Mouse (Mus musculus): ENCODE measurements around the gene Rbsn.
A peak's percentile ranks its signal among the peaks of the same experiment; 100 is the strongest.

Rbsn gene

DNA sequence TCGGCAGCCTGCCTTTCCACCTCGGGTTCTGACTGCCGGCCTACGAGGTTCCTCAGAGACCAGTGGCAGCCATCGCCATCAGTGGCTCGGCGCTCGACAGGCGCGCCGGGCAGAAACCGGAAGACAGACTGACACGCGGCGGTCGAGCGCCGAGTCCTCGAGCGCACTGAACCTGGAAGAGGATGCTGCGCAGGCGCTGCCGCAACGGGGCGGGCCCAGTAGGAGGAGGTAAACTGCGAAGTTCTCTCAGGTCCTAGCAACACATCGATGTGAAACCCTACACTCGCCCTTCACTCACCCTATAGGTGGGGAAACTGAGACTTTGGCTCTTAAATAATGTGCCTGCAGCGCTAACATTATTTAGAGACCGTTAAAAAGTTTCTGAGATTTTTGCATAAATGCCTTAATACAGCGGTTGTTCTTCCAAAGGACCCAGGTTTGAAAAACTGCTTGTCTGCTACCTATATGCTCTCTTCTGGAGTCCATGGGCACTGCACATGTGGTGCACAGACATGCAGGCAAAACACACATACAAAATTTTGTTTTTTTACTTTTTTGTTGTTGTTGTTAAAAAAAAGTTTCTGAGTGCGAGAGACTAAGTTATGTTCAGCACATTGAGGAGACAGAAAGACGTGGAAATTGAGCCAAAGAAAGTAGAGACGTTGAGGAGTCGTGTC, at the start of gene Rbsn:
Gene Rbsn (minus strand): TSS at position 153 of the 677 bp plus-strand sequence.
- peak; percentile 92 to 93 for DNase-seq

DNA sequence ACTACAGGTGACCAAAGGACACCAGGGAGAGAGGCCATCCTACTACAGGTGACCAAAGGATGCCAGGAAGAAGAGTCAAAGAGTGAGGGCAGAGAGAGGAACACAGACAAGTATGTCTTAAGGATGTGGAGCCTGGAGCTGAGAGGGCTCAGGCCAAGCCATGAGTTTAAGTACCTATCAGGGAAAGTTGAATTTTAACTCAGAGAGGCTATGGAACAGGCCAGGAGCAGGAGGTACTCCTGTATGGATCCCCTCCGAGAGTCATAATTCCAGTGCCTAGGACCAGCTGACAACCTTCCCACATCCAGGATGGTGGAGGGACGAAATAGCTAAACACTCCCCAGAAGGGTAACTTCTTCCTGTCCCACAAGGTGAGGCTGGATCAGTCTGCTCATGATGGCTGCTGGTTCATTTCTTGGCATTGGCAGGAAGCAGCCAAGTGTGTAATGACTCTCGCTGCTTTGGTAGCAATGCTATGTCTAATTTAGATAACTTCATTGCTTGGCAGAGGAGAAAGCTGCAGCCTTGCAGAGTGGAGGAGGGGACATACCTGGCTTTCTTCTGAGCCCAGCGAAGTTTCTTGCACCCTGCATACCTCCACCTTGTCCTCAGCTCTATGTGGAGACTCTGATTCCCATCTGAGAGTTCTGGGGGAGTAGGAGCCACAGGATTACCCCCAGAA, 46.6 kb upstream of the Rbsn start:
- DNase-seq: no peak

DNA sequence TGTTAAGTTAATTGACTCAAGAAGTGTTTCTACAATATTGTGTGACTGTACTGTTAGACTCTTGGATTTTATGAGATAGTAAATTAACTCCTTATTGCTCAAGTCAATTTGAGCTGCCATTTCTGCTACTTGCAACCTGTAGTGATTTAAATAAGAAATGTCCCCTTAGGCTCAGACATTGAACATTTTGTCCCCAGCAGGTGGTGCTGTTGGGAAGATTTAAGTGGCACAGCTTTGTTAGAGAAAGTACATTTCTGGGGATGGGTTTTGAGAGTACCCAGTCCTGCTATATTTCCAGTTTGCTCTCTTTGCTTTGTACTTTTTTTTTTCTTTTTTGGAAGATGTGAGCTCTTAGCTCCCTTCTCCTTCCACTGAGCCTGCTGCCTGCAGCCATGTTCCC, 40.6 kb upstream of the Rbsn start:
- no peak for DNase-seq

DNA sequence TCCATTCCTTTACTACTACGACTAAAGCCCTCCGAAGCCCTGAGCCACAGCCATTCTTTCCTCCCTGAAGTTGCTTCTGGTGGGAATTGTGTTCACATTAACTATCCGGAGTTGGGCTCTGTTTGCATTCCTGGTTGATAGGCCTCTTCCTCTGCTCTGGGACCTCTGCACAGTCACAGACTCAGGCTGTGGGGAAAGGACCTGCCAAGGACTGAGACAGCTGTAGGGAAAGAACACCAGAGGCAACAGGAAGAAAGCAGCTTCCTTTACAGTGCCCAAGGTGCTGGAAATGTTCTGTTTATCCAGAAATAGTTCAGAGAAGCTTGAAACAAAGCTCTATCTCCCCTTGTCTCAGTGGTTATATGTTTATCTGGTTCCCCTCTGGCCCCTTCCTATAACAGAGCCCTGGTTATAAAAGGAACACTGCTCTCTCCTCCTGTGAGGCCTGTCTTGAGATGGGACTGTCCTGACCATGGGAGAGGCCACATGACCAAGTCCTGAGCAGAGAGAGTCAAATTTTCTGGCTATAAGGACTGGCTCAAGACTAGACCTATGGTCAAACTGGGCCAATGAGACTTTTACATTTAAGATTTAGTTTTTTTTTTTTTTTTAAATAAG, 38.6 kb upstream of the Rbsn start:
- DNase-seq: no peak

DNA sequence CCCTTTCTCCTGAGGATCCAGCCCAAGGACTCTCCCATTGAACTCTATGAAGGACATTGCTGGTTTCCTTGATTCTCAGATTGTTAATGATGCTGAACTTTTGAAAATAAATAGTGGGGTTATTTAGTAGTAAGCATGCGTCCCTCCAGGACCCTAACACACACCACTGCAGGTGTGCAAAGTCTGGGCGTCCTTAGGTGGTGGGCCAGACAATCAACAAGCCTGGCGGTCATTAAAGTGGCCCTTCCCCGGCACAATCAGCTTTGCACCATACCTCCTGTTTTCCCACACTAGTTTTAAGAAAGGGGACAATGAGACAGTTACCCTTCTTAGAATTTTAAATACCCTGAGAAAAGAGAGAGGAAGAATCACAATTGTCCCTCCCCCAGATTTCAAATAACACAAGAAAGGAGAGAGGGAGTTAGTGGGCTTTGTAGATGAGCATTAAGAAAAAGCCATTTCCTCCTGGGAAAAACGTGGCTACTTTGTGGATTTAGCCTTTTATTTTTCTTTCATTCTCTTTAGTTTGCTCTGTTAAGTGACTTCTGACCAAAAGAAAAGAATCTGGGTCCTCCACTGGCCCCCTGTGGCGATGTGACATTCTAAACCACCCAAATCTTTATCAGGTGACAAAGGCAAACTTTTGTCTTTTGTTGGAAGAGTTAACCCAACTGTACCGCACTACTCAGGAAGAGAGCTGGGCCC, 32.6 kb upstream of the Rbsn start:
- no peak for DNase-seq

DNA sequence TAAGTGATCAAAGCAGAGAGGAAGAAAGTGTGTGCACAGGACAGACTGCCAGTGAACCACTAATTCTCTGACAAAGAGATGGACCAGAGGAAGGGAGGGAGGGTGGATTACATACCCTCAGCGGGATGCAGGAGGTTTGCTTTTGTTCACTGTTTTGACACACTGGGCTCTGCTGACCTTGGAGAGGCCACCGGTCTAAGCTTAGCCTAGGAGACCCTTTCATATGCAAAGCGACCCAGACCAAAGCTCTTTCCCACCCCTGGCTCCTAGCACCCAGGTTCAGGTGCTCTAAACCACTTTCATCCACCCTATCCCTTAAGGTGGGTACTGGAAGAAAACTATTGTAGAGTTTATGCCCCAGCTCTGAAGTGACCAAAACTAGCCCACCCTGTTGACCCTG, 31.6 kb upstream of the Rbsn start:
- DNase-seq: no peak

DNA sequence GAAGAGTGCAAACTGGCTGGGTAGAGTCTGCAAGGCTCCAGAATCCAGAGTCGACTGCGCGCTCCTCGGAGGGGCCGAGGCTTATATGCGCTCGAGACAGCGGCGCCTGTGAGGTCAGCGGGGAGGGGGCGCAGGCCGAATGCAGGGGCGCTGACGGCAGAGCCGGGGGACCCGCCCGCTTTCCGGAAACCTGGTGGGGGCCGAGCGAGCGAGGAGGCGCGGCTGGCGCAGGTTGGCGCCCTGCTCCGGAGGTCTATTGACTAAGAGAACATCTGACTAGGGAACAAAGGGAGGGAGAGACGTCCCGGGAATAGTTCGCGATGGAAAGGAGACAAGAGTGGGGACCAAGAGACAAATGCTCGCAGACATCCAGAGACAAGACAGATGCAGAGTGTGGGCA, 29.9 kb upstream of the Rbsn start, which contains the start of gene Trh:
Gene Trh (minus strand): TSS at position 60 of the 400 bp plus-strand sequence.
- no peak for DNase-seq

DNA sequence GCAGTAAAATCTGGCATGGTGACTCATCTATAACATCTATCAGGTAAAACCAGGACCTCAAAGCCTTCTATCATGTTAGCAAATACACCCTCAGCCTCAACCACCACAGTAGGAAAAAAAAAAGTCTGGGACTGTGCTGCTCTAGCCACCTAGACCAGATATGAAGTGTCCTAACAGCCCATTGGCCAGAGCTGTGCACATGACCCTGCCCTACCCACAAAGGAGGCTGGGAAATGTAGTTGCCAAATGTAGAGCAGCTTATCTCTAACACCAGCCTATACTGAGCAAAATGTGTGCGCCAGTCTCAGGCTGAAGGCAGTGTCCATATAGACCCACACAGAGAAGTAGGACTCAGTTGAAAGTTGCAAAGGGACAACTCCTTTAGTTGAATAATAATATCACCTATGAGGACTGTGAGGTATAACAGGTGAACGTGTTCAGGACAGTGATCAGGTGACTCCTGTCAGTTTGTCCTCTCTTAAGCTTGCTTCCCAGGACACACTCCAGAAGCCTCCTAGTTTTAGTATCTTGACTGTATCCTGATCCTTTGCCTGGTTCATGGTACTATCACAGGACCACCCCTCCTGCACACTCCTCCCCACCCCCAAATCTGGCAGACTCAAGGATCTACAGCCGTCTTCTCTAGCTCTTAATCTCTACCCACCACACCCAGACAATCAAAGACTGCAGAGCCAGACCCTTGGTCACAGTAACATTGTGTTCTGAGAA, 26.6 kb upstream of the Rbsn start:
- DNase-seq: peak; percentile 27 to 38

DNA sequence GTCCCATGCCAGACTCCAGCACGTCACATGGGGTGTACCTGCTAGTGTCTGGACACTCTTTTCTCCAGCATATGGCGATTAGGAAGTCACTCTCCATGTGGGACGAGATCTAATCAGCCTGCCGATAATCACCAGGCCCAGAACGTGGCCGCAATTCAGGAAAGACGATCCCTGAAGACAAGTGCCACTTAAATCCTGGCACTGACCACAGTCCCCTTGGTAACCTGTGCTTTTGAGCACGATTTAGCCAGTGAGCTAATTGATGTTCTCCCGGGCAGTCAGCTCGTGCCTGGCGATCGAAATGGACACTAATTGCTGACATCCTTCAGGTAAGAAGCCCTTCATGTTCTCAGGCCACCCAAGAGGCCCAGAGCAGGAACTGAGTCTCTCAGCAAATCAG, 20.3 kb upstream of the Rbsn start:
- DNase-seq: no peak

DNA sequence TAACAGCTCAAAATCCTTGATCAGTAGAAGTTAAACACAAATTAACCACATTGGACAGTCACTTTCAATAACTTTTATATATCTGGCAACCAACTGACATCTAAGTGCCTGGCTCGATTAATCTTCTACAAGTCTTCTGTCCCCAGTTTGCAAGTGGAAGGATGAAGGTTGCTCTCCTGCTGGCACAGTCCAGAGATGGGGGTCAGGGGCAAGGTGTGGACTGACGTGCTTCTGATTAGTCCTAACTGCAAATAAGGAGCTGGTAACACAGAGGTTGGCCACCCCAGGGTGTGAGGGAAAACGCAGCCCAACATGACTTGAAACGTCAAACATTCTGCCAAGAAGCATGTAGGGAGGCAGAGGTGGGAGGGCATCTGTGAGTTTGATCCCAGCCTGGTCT, 17.0 kb upstream of the Rbsn start:
- no peak for DNase-seq

DNA sequence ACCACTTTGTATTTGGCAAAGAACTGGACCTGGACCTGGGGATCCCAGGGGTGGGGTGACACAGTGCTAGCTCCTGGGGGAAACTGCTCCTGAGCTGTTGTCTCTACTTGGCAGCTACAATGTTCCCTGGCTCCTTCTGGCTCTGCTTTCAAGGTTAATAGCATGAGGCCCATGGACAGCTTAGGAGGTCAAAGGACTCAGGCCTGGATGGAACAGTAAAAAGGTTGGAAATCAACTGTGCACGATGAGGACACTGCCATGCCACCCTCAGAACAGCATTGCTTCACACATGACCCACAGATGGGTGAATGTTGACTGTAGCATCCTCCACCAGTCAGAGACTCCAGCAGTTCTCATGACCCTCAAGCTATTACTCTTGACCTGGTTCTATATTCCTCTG, 16.6 kb upstream of the Rbsn start:
- DNase-seq: no peak

DNA sequence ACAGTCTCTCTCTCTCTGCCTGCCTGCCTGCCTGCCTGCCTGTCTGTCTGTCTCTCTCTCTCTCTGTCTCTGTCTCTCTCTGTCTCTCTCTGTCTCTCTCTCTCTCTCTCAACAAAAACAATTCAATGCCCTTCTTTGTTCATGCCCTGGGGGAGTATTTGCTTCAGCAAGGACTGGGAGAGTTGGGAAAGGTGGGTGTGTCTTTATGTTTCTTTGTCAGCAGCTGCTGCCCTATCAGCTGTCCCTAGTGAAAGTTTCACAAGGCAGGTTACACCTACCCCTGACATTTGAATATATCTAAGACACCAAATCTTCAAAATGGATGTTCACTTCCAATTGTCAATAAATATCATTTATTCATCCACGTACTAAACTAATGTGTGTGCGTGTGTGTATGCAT, 14.9 kb upstream of the Rbsn start:
- DNase-seq: no peak

DNA sequence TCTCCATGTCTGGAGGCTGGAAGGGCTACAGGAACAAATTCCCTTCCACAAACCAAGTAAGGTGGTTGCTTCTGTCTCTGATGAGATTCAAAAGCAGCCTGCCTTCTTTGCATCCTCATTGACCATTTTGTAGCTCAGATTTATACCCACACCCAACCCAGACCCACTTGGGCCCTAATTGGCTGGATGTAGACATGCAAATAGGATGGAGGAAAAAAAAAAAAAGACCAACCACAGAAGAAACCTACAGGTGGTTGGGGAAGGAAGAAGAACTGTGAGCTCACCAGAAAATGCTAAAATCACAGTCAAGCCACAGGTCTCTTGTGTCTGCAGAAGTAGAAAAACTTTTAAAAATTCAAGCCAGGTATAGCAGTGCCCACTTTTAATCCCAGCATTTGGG, 14.4 kb upstream of the Rbsn start:
- no peak for DNase-seq

DNA sequence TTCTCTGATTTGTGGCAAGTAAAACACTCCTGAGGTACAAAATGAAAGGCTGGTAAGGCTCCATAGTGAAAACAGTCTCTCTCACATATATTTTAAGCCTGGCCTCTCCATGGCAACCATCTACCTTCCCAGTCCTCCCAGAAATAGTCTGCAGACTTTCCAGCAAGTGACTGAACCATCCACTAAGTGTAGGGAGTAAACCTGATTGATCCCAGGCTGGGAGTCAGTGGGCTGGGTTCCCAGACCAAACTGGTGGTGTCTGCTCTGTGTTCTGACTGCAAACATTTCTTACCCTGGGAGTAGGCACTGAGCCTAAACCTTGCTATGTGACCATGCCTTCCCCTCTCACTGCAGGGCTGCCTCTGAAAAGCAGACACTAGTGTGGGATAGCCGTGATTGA, 10.3 kb upstream of the Rbsn start:
- DNase-seq: no peak

DNA sequence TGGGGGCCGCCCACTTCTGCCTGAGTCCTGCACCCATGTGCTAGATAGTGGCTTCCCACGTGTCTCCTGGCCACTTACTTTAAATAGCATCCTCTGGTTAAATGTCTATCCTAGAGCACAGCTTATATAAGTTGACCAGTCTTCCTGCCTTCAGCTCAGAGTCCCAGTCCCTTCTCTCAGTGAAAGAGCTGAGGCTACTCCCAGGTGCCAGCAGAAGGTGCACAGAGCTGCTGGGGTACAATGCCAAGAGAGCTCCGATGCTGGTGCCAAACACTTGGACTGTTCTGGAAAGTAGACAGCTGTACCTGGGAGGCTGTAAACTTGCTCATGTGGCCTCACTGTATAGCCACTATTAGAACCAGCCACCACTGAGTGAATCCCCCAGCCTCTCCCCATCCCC, 7.3 kb upstream of the Rbsn start:
- DNase-seq: no peak

DNA sequence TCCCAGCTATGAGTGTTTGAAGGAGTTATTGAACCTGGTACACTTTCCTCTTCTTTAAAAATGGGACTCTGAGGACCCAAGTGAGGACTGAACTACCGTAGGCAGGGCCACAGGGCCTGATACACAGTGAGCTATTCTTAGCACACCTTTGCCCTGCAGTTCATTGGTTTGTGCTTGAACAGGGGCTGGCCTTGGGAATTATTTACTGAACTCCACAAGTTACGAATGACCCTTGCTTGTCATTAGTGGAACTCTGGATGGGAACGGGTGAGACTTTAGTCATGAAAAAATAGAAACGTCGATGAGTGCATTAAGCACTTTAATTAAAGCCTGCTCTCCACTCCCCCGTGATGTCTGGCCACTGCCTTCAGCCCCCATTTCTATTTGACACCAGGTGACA, 6.9 kb upstream of the Rbsn start:
- no peak for DNase-seq

DNA sequence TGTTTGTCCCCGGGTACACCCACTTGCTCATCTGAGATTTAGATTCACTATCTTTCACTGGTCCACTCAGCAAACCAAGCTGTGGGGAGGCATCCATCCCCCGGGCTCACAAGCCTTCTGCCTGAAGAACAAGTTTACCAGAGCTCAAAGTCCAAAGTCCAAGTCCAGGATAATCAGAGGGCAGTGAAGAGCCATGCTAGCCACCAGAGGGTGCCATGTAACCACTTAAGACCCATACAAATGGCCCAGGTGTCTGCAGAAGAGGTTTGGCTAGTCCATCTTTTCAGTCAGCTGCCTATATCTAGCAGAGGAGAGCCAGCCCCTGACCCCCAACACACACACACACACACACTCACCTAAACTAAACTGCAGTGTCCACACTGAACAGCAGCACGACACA, 4.7 kb upstream of the Rbsn start:
- DNase-seq: peak in 1 of 2 experiments; percentile 14

DNA sequence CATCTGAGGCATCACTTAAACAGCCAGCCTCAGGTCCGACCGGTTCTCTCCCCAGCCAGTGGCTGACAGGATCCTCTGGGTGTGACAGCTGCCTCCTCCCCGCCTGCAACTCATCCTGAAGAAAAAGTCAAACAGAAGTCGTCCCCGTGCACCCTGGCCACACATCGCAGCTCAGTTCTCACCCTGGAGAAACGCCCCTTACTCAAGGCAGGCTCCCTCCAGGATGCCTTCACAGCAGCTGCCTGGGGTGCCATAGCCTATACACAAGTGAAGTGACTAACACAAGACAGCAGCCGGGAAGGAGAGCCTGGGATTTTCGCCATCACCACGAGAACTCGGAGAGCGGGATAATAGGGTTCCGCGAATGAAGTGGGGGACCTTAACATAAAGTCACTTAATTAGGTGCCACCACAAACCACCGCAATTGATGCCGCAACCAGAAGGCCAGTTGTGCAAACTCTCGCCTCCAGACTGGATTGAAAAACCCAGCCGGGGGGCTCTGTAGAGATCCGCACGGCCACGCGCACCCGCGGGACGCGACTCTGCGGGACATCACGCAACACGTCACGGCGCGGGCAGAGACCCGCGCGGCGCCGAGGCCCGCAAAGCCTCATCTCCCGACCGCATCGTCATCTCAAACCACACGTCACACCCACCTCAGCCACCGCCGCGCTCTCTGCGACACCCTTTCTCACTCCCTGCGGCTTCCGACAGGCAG, 511 bp downstream of the Rbsn start:
- peak in 1 of 2 experiments; percentile 7 for DNase-seq

DNA sequence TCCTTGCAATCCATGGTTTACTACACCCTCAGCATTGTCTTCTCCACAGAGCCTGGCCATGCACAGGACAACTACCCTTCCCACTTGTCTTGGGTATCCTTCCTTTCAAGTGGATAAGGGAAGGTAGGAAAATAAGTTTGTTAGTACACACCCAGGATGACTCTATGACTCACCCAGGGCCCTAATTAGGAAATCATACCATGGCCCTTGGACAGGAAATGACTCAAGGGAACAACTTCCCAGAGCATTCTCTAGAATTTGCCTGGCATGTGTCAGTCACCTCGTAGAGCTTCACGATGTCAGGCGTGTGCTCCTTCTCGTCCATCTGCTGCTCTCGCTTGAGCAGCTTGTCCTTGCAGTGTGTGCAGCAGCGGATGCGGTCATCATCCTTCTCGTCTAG, 15.3 kb downstream of the Rbsn start:
- DNase-seq: no peak

DNA sequence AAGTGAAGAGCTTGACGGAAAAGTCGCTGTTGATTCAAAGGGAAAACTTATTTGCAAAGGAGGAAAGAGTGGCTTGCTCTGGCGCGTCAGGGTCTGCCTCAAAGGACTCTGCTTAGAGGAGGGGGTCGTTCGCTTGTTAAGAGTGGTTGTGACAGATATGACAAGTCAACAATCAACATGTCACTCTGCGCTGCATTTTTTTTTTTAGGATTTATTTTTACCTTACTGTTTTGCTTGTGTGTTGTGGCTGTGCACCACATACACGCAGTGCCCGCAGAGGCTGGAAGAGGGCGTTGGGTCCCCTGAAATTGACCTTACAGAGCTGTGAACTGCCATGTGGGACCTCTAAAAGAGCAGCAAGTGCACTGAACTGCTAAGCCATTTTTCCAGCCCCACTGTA, 30.5 kb downstream of the Rbsn start:
- peak; percentile 19 to 27 for DNase-seq

DNA sequence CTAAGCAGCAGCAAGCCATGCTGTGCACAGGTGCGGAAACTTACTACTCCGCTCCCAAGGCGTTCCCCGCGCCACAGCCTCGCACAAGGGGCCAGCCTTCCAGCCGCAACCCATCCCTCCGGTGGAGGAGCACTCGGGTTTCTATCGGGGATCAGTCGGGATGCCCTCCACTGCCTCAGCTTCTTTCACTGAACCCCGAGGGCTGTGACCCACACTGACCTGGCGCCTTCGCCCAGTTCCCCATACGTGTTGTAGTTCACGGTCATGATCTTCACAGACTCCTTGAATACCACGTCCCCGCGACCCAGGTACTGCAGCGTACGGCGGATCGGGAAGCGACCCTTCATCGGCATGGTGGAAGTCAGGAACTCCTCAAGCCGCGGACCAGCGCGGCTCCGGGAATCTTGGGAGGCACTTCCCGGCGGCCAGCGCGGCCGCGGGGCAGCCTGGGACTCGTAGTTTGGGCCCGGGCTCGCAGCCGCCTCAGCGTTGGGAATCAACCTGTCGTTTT, 31.0 kb downstream of the Rbsn start, which contains the start of gene Mrps25:
Gene Mrps25 (minus strand): TSS at position 413 of the 511 bp plus-strand sequence.
- peak; percentile 79 to 81 for DNase-seq

DNA sequence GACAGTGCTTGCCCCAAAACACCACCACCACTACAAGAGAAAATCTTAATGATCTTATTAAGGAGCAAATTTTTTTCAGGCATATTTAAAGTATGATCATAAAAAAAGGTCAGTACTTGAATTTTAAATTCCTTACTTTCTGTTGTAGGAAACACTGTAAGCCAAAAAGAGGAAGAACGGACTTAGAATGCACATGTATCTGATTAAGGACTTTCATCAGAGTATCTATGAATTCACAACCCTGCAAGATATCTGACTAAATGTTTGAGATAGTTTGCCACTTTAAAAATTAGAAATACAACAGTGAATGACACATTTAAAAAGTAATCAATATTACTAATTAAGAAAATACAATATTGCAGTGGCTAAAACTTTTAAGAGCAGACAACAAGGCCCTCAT, 38.3 kb downstream of the Rbsn start:
- DNase-seq: no peak
